Mouse (Mus musculus): Measurements from ENCODE around the gene Esyt3. TPM values are rescaled to one million over a fixed set of nuclear protein-coding genes. Genes with fewer than 3 reads are reported as not detected.

The Esyt3 gene
- total RNA-seq, 2 experiments from 2014 or later = 1.8 to 2.7 TPM

DNA sequence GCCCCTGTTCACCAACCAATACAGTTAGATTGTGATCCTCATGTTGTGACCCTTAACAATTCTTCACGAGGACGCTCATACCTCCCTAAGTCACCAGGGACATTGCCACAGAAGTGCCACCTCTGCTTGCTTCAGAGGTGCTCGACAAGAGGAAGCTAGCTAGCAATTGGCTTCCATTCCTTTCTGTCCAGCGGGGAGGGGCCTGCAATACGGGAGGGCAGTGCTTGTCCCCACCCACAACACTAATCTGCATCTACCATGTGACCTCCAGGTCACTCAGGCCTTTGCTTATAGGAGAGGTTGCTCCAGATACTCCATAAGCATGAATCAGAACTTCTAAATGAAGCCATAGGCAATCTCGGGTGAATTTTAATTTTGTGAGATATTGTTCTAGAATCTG is 5.0 kb downstream of the Esyt3 start:
- no peak for DNase-seq

DNA sequence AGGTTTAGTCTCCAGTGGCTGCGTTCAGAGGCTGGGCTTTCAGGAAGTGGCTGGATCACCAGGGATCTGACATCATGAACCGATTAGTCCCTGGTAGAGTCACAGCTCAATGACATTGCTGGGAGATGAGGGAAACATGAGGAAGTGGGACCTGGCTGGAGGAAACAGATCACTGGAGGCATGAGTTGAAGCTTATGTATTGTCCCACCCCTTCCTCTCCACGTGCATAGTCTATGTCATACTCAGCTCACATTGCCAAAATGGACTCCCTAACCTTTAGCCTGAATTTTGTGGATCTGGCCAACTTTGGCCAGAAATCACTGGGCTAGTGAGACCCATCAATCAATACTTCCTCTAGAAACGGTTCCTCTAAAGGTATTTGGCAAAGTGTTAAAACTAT is 5.4 kb downstream of the Esyt3 start:
- DNase-seq = no peak

DNA sequence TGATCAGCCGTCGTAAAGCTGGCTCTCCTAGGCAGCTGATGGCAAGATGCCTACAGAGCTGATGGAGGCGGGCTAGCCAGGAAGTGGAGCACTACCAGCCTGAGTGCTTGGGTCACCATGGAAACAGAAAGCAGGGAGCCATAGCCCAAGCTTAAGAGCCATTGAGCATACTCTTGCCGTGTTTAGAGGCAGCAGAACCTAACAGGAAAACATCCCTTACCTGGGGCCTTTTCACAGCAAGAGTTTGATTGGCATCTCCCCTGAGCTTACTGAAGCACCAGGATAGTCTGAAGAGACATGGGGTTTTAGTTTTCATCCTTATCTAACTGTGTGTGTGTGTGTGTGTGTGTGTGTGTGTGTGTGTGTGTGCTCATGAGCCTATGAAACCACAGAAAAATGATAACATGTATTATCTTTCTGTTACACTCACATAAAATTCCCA is 13.0 kb downstream of the Esyt3 start:
- DNase-seq = peak; percentile 53 to 59

GRCm38 (mm10) chr9:99341600-99341999 is 16.8 kb downstream of the Esyt3 start:
- no peak for DNase-seq

DNA sequence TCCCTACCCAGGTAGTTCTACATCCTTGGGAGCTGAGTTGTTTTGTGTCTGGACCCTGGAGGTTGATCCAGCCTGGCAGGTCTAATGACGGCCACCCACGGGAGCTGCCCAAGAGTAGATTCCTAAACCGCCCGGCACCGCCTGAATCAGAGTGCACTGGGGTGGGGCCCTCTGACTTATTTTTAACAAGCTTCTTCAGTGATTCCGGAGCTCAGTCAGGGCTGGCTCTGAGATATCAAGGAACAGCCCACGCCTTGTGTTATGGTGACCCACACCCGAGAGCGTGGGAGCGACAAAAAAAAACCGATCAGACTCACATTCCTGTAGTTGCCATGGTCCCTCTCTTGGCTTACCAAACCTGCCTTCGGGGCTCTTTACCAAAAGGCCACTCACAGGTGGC is 18.2 kb downstream of the Esyt3 start:
- no peak for DNase-seq

DNA sequence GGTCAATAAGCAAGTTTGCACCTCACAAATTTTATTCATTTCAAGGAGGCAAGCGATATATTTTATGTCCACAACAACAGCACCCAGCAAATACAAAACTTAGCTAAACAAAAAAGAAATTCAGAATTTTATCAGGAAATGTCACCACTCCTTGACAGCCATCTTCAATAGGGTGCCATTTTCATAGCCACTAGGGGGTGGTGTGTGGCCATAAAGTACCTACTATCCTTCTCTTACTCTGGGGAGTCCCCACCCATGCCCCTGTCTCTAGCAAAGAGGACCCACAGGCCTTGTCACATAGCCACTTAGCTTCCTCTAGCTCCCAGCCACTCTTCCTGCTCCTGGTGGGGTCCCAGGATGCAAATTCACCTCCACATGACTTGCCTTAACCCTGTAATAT is 19.2 kb downstream of the Esyt3 start:
- no peak for DNase-seq

GRCm38 (mm10) chr9:99338293-99338692 is 20.1 kb downstream of the Esyt3 start:
- DNase-seq = no peak

DNA sequence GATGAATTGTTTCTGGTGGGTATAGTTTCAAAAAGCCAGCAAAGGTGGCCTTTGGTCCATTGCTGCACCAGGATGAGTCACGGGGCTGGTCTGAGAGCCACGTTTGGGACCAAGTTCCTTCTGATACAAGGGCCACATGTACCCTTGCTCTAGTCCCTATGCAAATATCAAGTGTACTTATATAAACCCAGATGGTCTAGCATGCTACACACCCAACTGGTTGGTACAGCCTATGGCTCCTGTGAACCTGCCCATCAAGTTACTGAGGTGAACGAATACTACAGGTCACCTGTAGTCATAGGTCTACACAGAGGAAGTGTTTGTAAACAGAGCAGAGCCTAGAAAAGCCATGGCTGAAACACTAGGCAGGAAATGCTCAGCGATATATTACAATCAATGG is 21.8 kb downstream of the Esyt3 start:
- DNase-seq = no peak

DNA sequence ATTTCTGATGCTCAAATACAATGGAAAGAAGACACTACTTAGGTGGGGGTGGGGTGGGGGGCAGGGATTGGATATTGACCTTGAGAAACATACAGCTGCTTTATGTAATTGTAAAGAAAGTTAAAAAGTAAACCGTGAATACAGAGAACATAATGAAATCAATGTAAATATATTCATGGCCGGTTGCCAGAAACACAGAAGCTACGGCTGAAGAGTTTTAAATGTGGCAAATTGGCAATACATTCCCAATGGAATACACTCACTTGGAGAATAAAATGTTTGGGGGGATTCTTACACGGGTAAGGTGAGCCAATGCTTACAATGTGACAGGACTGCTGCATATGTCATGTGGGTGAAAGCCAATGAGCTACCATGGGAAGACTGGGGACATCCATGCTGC is 31.5 kb downstream of the Esyt3 start:
- DNase-seq = no peak

- DNase-seq = no peak
Observed at GRCm38 (mm10) chr9:99325961-99326360, 32.4 kb downstream of the Esyt3 start.

GRCm38 (mm10) chr9:99325208-99325929 is 33.0 kb downstream of the Esyt3 start:
- DNase-seq = no peak

GRCm38 (mm10) chr9:99320006-99320405 is 38.4 kb downstream of the Esyt3 start:
- DNase-seq = no peak

DNA sequence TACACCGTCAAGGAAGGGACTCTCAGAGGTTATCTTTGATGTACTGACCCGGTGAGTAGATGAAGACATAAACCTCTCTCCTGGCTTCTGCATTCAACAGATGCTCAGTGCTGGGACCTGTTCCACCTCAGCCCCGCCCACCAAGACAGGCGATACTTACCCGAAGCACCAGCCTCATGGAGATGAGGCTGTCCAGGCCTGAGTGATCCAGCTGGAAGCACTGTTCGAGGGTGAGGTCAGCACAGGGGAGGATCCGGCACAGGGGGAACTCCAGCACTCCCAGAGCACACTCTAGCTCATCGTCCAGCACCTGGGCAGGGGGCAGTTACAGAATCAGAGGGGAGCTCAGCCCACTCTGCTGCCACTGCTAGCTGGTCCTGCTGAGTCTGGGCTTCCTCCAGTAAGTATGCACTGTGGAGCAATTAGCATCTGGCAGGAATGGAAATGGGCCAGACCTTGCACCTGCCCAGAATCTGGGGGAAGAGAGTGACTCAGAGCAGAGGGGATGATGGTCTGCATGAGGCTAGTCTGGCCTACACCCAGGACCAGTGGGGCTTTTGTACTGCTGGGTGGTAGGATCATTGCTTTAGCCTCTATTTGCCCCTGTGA is 38.9 kb downstream of the Esyt3 start:
- DNase-seq = no peak

DNA sequence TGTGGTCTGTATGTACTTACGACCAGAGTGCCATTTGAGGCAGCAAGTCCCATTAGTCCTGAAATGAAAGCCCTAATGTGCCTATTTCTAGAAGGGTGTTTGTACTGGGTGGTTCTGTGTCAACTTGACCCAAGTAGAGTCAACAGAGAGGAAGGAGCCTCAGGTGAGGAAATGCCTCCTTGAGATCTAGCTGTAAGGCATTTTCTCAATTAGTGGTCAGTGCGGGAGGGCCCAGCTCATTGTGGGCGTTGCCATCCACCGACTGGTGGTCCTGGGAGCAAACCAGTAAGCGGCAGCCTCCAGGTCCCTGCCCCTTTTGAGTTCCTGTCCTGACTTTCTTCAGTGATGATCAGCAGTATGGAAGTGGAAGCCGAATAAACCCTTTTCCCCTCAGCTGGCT is 52.1 kb downstream of the Esyt3 start:
- DNase-seq = no peak

GRCm38 (mm10) chr9:99304296-99304695 is 54.1 kb downstream of the Esyt3 start:
- no peak for DNase-seq

Other genes with a start within 250 kb of the Esyt3 start
- gene Pik3cb, start 217.9 kb downstream of the Esyt3 start, total RNA-seq (2021) = 10 to 100 TPM; 27.8 to 29.2 TPM
- not detected for gene Faiml, start 121.3 kb downstream of the Esyt3 start, total RNA-seq (2021)
- gene Cep70, start 115.2 kb downstream of the Esyt3 start, total RNA-seq (2021) = 10 to 100 TPM; 25.8 to 27.5 TPM
- 100 to 1,000 TPM; 132 to 154 TPM for gene Mras, start 78.8 kb upstream of the Esyt3 start, total RNA-seq (2021)
- under 1 TPM in 1 of 2 experiments, not detected in 1; 0.42 TPM for gene Nme9, start 92.9 kb upstream of the Esyt3 start, total RNA-seq (2021)
- gene Armc8, start 210.3 kb upstream of the Esyt3 start, total RNA-seq (2021) = 10 to 100 TPM; 53.1 to 56.7 TPM
- 10 to 100 TPM; 12.6 TPM for gene Dbr1, start 217.2 kb upstream of the Esyt3 start, total RNA-seq (2021)

Data from layer of hippocampus, postnatal 36 days (tissue).